Mouse (Mus musculus): ENCODE data around the gene Olfr472. TPM values are rescaled to one million over a fixed set of nuclear protein-coding genes. Genes with fewer than 3 reads are reported as not detected.
"Not testable (repeated sequence)": the region's sequence is repeated elsewhere in the genome, so short reads cannot be mapped to it uniquely, and the experiment has no call there.

Olfr472 gene
- polyA plus RNA-seq (2016; fragmentation: Nextera tagmentation; extraction: Ambion mirVana), result not detected in 2 replicates

DNA sequence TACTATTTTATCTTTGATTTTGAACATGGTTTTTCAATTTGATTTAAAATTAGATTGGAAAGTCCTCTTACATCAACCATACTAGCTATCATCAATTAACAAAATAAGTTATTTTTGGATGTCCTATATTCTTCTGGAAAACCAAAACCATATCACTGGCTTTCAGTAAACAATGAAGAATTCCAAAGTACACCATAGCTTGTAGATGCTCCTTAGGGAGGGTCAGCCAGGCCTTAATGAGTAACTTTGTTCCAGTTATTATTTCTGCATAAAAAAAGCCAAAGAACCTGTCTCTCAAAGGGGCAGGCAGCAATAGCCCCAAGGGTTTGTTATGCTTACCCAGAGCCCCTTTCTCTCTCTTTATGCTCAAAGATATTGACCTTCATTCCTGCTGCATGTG, at the start of gene Olfr472:
Olfr472 (plus strand) TSS at position 301 of the 400 bp plus-strand sequence.
- H3K9ac ChIP-seq (replicated peaks), result no peak within 1 kb of the TSS
- no peaks in the 10 kb centered on the region for H3K9me3 ChIP-seq
- H3K27ac ChIP-seq (replicated peaks), result no peak within 1 kb of the TSS
- no peaks in the 10 kb centered on the region for H3K36me3 ChIP-seq
- H3K27me3 ChIP-seq, result no peaks in the 10 kb centered on the region
- no peak within 1 kb of the TSS for H3K4me3 ChIP-seq
- ATAC-seq (ENCODE audit: low FRiP score, low read depth), result no peak
- H3K4me1 ChIP-seq, result no peaks in the 10 kb centered on the region
- H3K4me2 ChIP-seq (replicated peaks), result no peak within 1 kb of the TSS

GRCm38 (mm10) chr7:107930146-107930545, 32.4 kb downstream of the Olfr472 start, which contains the start of gene Olfr473:
TSS of gene Olfr473 (plus strand) at chr7:107930446.
- 100% methylated on average over 1 of the region's 1 CpGs for WGBS
- Histone ChIP-seq H3K4me1 (no peaks in the 10 kb centered on the region), H3K27me3 (no peaks in the 10 kb centered on the region), H3K9ac (replicated peaks) (no peak within 1 kb of the TSS), H3K27ac (replicated peaks) (no peak within 1 kb of the TSS), H3K4me3 (no peak within 1 kb of the TSS), H3K36me3 (no peaks in the 10 kb centered on the region), H3K4me2 (replicated peaks) (no peak within 1 kb of the TSS), H3K9me3 (no peaks in the 10 kb centered on the region)
- no peak for ATAC-seq (ENCODE audit: low FRiP score, low read depth)

- not testable (repeated sequence) for H3K4me3 ChIP-seq; H3K9me3 ChIP-seq; H3K9ac ChIP-seq (replicated peaks); H3K27me3 ChIP-seq; H3K27ac ChIP-seq (replicated peaks); H3K36me3 ChIP-seq; H3K4me2 ChIP-seq (replicated peaks); ATAC-seq (ENCODE audit: low FRiP score, low read depth); H3K4me1 ChIP-seq
- 95% methylated on average over 12 of the region's 12 CpGs for WGBS
Measured at GRCm38 (mm10) chr7:107952539-107952938, 54.8 kb downstream of the Olfr472 start.

DNA sequence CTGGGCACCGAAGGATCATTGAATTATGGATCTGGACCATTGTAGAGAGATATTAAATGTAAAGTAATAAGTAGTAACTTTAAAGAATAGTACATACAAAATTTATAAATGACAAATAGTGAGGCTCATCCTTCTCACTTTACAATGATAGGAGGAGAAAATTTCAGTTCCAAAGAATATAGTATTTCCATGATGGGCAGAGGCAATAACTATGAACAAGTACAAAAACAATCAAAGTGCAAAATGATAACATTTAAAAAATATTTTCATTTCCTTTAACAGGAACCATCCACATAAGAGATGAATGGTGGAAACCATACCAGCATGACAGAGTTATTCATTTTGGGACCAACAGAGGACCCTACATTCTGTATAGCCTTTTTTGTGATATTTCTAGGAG, 56.6 kb downstream of the Olfr472 start, which contains the start of gene Olfr474:
Olfr474 (plus strand) TSS at position 301 of the 400 bp plus-strand sequence.
- WGBS, result 89% methylated on average over 1 of the region's 1 CpGs
- Histone ChIP-seq H3K4me1 (no peaks in the 10 kb centered on the region), H3K27me3 (no peaks in the 10 kb centered on the region), H3K9ac (replicated peaks) (no peak within 1 kb of the TSS), H3K36me3 (no peaks in the 10 kb centered on the region), H3K27ac (replicated peaks) (no peak within 1 kb of the TSS), H3K9me3 (no peaks in the 10 kb centered on the region), H3K4me3 (no peak within 1 kb of the TSS), H3K4me2 (replicated peaks) (no peak within 1 kb of the TSS)
- no peak for ATAC-seq (ENCODE audit: low FRiP score, low read depth)

Other genes with a start within 250 kb of the Olfr472 start
- 0.30 and 0.34 TPM in 2 replicates for gene Cyb5r2, start 139.9 kb upstream of the Olfr472 start, polyA plus RNA-seq (2016; fragmentation: Nextera tagmentation; extraction: Ambion mirVana)
- not detected in 2 replicates for gene Ovch2, start 96.7 kb upstream of the Olfr472 start, polyA plus RNA-seq (2016; fragmentation: Nextera tagmentation; extraction: Ambion mirVana)
- not detected in 2 replicates for gene Olfr467, start 85.6 kb upstream of the Olfr472 start, polyA plus RNA-seq (2016; fragmentation: Nextera tagmentation; extraction: Ambion mirVana)
- not detected in 2 replicates for gene Olfr469, start 72.4 kb upstream of the Olfr472 start, polyA plus RNA-seq (2016; fragmentation: Nextera tagmentation; extraction: Ambion mirVana)
- gene Olfr470, start 50.4 kb upstream of the Olfr472 start, polyA plus RNA-seq (2016; fragmentation: Nextera tagmentation; extraction: Ambion mirVana), result not detected in 2 replicates
- not detected in 2 replicates for gene Olfr473, start 32.5 kb downstream of the Olfr472 start, polyA plus RNA-seq (2016; fragmentation: Nextera tagmentation; extraction: Ambion mirVana)
- gene Olfr474, start 56.7 kb downstream of the Olfr472 start, polyA plus RNA-seq (2016; fragmentation: Nextera tagmentation; extraction: Ambion mirVana), result not detected in 2 replicates
- gene Olfr476, start 66.9 kb downstream of the Olfr472 start, polyA plus RNA-seq (2016; fragmentation: Nextera tagmentation; extraction: Ambion mirVana), result not detected in 2 replicates
- not detected in 2 replicates for gene Olfr477, start 88.8 kb downstream of the Olfr472 start, polyA plus RNA-seq (2016; fragmentation: Nextera tagmentation; extraction: Ambion mirVana)
- not detected in 2 replicates for gene Olfr478, start 136.1 kb downstream of the Olfr472 start, polyA plus RNA-seq (2016; fragmentation: Nextera tagmentation; extraction: Ambion mirVana)
- gene Olfr479, start 152.8 kb downstream of the Olfr472 start, polyA plus RNA-seq (2016; fragmentation: Nextera tagmentation; extraction: Ambion mirVana), result not detected in 2 replicates
- not detected in 2 replicates for gene Olfr480, start 169.4 kb downstream of the Olfr472 start, polyA plus RNA-seq (2016; fragmentation: Nextera tagmentation; extraction: Ambion mirVana)
- not detected in 2 replicates for gene Olfr481, start 182.0 kb downstream of the Olfr472 start, polyA plus RNA-seq (2016; fragmentation: Nextera tagmentation; extraction: Ambion mirVana)
- gene Olfr482, start 199.7 kb downstream of the Olfr472 start, polyA plus RNA-seq (2016; fragmentation: Nextera tagmentation; extraction: Ambion mirVana), result not detected in 2 replicates
- gene Olfr483, start 202.9 kb downstream of the Olfr472 start, polyA plus RNA-seq (2016; fragmentation: Nextera tagmentation; extraction: Ambion mirVana), result not detected in 2 replicates
- not detected in 2 replicates for gene Olfr484, start 229.5 kb downstream of the Olfr472 start, polyA plus RNA-seq (2016; fragmentation: Nextera tagmentation; extraction: Ambion mirVana)